Mouse (Mus musculus): Measurements from ENCODE around the gene Gm5128.
"Not testable (repeated sequence)": the region's sequence is repeated elsewhere in the genome, so short reads cannot be mapped to it uniquely, and the experiment has no call there.

Gm5128 gene

DNA sequence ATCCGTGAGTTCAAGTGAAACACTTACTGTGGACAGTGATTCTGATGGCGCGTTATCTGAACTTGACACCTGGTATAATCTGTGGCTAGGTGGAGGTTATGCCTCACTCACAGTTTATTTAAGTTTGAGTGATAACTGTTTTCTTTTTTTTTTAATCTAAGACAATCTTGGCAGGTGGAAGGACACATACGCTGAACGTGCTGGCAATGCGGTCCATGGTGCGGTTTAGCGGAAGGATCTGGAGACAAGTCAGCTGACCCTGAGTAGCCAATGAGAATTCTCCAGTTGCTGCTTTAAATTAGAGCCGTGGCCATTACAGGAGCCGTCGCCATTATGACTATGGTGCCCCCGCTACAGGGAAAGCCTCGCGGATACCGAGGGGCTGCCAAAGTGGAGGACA lies at the start of gene Gm5128:
Gene Gm5128 (plus strand): TSS at position 301 of the 400 bp plus-strand sequence.
- not testable (repeated sequence) for DNase-seq (ENCODE audit: low spot score)

DNA sequence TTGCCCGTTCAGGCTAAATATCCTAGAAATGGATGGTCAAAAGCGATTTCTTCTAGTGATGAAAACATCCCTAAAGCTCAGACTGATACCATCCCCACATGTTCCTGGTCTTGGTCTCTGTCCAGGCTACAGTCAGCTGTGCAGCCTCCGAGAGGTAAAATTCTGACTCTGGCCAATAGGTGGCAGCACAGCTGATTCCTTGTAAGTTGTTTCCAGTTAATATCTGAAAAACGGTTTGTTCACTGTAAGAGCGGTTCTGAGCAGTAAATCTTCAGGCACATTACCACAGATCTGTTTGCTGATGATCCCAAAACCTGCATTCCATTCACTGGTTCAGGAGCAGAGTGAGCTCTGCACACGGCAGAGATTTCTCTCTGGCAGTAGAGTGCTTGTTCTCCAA lies 12.4 kb upstream of the Gm5128 start:
- DNase-seq (ENCODE audit: low spot score) = not testable (repeated sequence)

DNA sequence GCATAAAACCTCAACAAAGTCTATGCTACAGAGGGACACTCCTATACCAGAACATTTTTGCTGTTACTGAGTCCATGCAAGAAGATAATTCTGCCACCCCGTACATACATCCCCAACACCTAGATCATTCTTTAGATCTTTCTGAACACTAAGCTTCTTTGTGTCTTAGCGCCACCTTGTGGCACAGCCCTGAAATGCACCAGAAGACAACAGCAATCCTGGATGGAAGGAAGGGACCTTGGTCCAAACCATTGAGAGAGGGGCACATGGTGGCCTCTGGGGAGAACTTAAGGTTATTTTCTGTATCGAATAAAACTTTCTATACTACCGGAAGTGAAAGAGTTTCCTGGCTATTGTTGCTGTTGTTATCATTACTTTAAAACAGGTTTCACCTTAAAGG lies 11.1 kb upstream of the Gm5128 start:
- not testable (repeated sequence) for DNase-seq (ENCODE audit: low spot score)

DNA sequence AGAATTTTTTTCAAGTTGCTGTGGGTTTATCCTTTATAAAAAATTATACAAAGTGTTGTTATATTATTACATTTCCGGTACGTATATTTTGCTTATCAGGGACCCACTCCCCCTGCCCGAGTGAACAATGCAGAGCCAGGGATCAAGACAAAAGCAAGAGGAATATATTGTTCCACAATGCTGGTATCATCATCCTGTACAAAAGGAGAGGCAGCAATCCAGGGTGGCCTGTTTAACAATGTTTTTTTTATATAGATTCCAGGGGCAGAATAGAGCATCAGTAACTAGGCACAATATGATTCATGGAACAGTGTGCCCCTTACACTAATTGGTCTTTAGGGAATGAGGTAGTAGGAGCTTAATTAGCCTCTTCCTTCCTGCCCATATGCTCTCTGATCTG lies 30.5 kb downstream of the Gm5128 start:
- not testable (repeated sequence) for DNase-seq (ENCODE audit: low spot score)

DNA sequence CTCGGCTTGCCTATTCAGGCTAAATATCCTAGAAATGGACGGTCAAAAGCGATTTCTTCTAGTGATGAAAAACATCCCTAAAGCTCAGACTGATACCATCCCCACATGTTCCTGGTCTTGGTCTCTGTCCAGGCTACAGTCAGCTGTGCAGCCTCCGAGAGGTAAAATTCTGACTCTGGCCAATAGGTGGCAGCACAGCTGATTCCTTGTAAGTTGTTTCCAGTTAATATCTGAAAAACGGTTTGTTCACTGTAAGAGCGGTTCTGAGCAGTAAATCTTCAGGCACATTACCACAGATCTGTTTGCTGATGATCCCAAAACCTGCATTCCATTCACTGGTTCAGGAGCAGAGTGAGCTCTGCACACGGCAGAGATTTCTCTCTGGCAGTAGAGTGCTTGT lies 48.1 kb downstream of the Gm5128 start:
- DNase-seq (ENCODE audit: low spot score) = not testable (repeated sequence)

DNA sequence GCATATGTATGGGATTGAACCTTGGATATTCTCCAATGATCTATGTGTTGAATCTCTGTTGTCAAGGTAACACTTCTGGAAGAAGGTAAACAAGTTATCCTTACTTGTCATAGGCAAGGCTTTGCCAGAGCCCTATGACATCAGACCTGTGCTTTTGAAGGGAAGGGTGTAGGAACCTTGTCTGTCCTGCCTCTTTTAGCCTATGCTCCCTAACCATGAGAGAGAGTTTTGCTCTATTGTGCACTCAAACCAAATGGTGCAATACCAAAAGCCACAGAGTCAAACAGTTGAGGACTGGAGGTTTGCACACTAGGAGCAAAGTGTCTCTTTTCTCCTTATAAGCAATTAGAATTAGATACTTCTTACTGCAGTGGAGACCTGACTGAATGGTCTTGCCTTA lies 48.7 kb downstream of the Gm5128 start:
- not testable (repeated sequence) for DNase-seq (ENCODE audit: low spot score)

DNA sequence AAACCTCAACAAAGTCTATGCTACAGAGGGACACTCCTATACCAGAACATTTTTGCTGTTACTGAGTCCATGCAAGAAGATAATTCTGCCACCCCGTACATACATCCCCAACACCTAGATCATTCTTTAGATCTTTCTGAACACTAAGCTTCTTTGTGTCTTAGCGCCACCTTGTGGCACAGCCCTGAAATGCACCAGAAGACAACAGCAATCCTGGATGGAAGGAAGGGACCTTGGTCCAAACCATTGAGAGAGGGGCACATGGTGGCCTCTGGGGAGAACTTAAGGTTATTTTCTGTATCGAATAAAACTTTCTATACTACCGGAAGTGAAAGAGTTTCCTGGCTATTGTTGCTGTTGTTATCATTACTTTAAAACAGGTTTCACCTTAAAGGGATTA lies 49.4 kb downstream of the Gm5128 start:
- not testable (repeated sequence) for DNase-seq (ENCODE audit: low spot score)
